Mouse (Mus musculus) layer of hippocampus, adult 6 months (tissue): ENCODE data around the gene Pou3f4. TPM values are rescaled to one million over a fixed set of nuclear protein-coding genes. Genes with fewer than 3 reads are reported as not detected.

Source experiments
- long read RNA-seq, 2 experiments: library from polyadenylated mRNA; unstranded; transcript quantifications; one replicate each; pipeline ENCODE4 v2.0.0; 2019 to 2020
- polyA plus RNA-seq: library from polyadenylated mRNA; unstranded; fragments of <200 nt; fragmentation: Nextera tagmentation; gene quantifications from 2 replicates; pipeline ENCODE4 v1.2.3, GENCODE M21; 2021

Pou3f4 gene
- polyA plus RNA-seq: 2.2 and 2.4 TPM in 2 replicates
- long read RNA-seq, experiment 1, transcript Pou3f4-201 (1 exons, 2,928 nt): major isoform, 5 of 5 reads
- long read RNA-seq, experiment 1, partial matches to known transcripts: 0 of 5 reads
- long read RNA-seq, experiment 1, other reads (novel, unspliced or antisense): 0 of 5 reads
- long read RNA-seq, experiment 2, partial matches to known transcripts: 0 of 4 reads
- long read RNA-seq, experiment 2, other reads (novel, unspliced or antisense): 0 of 4 reads

GRCm38 (mm10) chrX:110814151-110814571 lies at the start of gene Pou3f4:
Pou3f4 (plus strand) TSS chrX:110814280.

